Mouse (Mus musculus) limb, embryonic 14.5 days (tissue): ENCODE data around the gene Pbdc1. TPM values are rescaled to one million over a fixed set of nuclear protein-coding genes. Genes with fewer than 3 reads are reported as not detected.
"Not testable (repeated sequence)": the region's sequence is repeated elsewhere in the genome, so short reads cannot be mapped to it uniquely, and the experiment has no call there.

Experiments used
- ATAC-seq: fragments of 200-750 bp; cut with Nextera tagmentation; 2 replicates; pipeline ENCODE4 v1.8.0; 2017; ENCODE audit warnings: low read depth, moderate number of reproducible peaks, moderate TSS enrichment; ENCODE audit not compliant: low FRiP score
- DNase-seq: peaks from one replicate; pipeline ENCODE4 v3.0.0-alpha.2; 2015; ENCODE audit warnings: low spot score
- H3K27ac ChIP-seq: fragments of 300-500 bp; sonication (generic); replicated peaks from 2 replicates; pipeline ENCODE4 v1.5.1; 2014; ENCODE audit warnings: low read depth, mild to moderate bottlenecking, low read length, moderate library complexity, mixed read lengths
- H3K27me3 ChIP-seq: fragments of 300-500 bp; sonication (generic); 2 replicates; pipeline ENCODE4 v1.6.1; 2014; ENCODE audit warnings: low read length, mixed read lengths; ENCODE audit not compliant: control insufficient read depth, insufficient read depth
- H3K36me3 ChIP-seq: fragments of 300-500 bp; sonication (generic); 2 replicates; pipeline ENCODE4 v1.6.1; 2014; ENCODE audit warnings: mild to moderate bottlenecking, low read length, moderate library complexity, mixed read lengths; ENCODE audit not compliant: control insufficient read depth, insufficient read depth
- H3K4me1 ChIP-seq: fragments of 300-500 bp; sonication (generic); 2 replicates; pipeline ENCODE4 v1.6.1; 2014; ENCODE audit warnings: antibody characterized with exemption, low read length, mixed read lengths; ENCODE audit not compliant: control insufficient read depth, insufficient read depth
- H3K4me2 ChIP-seq: fragments of 300-500 bp; sonication (generic); replicated peaks from 2 replicates; pipeline ENCODE4 v1.6.1; 2014; ENCODE audit warnings: low read depth, mild to moderate bottlenecking, low read length, moderate library complexity; ENCODE audit not compliant: severe bottlenecking
- H3K4me3 ChIP-seq: fragments of 300-500 bp; sonication (generic); replicated peaks from 2 replicates; pipeline ENCODE4 v1.5.1; 2014; ENCODE audit warnings: low read length
- H3K9ac ChIP-seq: fragments of 300-500 bp; sonication (generic); 2 replicates; pipeline ENCODE4 v1.6.1; 2014; ENCODE audit warnings: mild to moderate bottlenecking, low read depth, low read length, moderate library complexity; ENCODE audit not compliant: severe bottlenecking
- H3K9me3 ChIP-seq: fragments of 300-500 bp; sonication (generic); 2 replicates; pipeline ENCODE4 v1.6.1; 2016; ENCODE audit warnings: low read length; ENCODE audit not compliant: control insufficient read depth
- POLR2A ChIP-seq: fragments of 200-500 bp; IDR thresholded peaks from 2 replicates; pipeline ENCODE4 v1.8.0; 2012; ENCODE audit warnings: inconsistent platforms, mild to moderate bottlenecking, moderate library complexity, borderline replicate concordance; ENCODE audit not compliant: insufficient read depth, insufficient read length; ENCODE audit errors: extremely low read depth
- WGBS: fragments of 180-500 bp; shearing (Covaris S2); extraction: QIAGEN DNeasy Blood & Tissue Kit; methylation state at CpG from one replicate; pipeline ENCODE4 v1.1.7; 2014; 5-methylcytosine and 5-hydroxymethylcytosine counted together
- polyA plus RNA-seq, 2 experiments: library from polyadenylated mRNA; depleted of rRNA in 1 of 2; stranded (reverse) in 1 of 2; unstranded in 1 of 2; fragments of >200 nt; fragmentation: Nextera tagmentation in 1 of 2; extraction: Ambion mirVana in 1 of 2; gene quantifications; 2 replicates each; pipeline versions ENCODE4 v1.2.1 to v1.2.3; 2012 to 2014

The Pbdc1 gene
- polyA plus RNA-seq, 2 experiments = 24.1 to 50.7 TPM

DNA sequence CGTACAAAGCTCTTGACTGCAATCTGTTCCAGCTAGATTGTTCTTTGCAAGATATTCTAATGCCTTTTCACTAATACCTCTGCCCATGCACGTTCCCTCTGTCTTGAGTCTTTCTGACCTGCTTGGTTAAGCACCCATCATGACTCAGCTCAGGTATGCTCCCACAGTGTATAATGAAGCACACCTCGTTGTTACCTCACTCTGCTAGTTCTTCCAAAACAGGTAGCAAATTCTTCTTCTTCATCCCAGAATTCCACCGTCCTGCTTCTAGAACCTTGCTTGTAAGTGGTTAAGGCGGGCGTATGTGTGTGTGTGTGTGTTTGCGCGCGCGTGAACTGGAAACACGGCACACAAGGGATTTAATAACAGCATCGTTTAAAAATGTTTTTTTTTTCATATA lies 405 bp upstream of the Pbdc1 start:
- 0 out of 2 replicates have a peak, but pooled peaks have one; percentile 5 for ATAC-seq
- WGBS = 5% methylated on average over 12 of the region's 12 CpGs
- peaks cover 4% of the 10 kb centered on the region; the same call in 1 of the 2 replicates for H3K36me3 ChIP-seq
- no peaks in the 10 kb centered on the region for H3K9me3 ChIP-seq
- peak overlapping the region; percentile 55 for H3K9ac ChIP-seq
- peak overlapping the region; percentile 54 for H3K4me3 ChIP-seq
- H3K4me2 ChIP-seq = peak overlapping the region; percentile 60
- H3K4me1 ChIP-seq = peaks cover 4% of the 10 kb centered on the region; the same call in 1 of the 2 replicates
- no peak overlapping the region for H3K27ac ChIP-seq
- DNase-seq = no peak
- TF ChIP-seq POLR2A = no peak
- no peaks in the 10 kb centered on the region for H3K27me3 ChIP-seq

DNA sequence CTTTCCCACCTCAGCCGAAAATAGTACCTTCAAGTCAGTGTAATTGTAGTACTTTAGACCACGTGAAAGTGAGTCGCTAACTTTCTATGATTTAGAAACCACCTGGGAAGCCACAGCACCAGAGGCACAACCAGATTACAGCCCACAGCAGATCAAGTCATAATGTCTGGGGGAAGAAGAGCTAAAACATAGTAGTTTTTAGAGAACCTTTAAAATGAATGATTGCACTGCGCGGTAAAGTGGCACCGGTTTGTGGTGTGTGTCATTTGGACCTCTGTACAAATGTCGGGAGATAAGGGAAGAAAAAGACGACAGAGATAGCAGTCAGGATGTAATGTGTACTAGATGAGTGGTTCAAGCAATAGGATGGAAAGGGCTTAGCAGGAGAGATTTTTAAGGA lies 540 bp downstream of the Pbdc1 start:
- DNase-seq (no peak), ATAC-seq (no peak)
- Histone ChIP-seq H3K27me3 (no peaks in the 10 kb centered on the region), H3K27ac (no peak overlapping the region), H3K9me3 (no peaks in the 10 kb centered on the region), H3K36me3 (peaks cover 4% of the 10 kb centered on the region; the same call in 1 of the 2 replicates), H3K4me3 (peak overlapping the region; percentile 54), H3K4me1 (peaks cover 4% of the 10 kb centered on the region; the same call in 1 of the 2 replicates), H3K4me2 (peak overlapping the region; percentile 60), H3K9ac (peak overlapping the region; percentile 55)
- WGBS = 9% methylated on average over 8 of the region's 8 CpGs
- no peak for TF ChIP-seq POLR2A

DNA sequence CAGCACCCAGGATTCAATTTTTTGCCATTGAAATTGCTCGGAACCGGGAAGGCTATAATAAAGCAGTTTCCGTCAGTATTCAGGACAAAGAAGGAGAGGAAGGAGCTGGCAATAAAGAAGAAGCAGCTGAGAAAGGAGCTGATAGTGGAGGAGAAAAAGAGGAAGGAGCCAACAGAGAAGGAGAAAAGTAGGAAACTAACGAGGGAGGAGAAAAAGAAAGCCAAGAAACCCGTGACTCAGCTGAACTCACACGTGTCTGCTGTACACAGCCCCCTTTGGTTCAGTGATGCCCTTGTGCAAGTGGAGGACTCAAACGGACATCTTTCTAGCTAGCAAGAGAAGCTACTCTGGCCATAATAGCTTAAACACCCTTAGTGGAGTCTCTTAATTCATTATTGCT lies 3.5 kb downstream of the Pbdc1 start:
- ATAC-seq, H3K27me3 ChIP-seq, DNase-seq, H3K4me3 ChIP-seq, H3K9me3 ChIP-seq, H3K4me2 ChIP-seq, H3K9ac ChIP-seq, H3K4me1 ChIP-seq, H3K27ac ChIP-seq: not testable (repeated sequence)
- WGBS = 85% methylated on average over 7 of the region's 7 CpGs
- peaks cover 12% of the 10 kb centered on the region for H3K36me3 ChIP-seq

DNA sequence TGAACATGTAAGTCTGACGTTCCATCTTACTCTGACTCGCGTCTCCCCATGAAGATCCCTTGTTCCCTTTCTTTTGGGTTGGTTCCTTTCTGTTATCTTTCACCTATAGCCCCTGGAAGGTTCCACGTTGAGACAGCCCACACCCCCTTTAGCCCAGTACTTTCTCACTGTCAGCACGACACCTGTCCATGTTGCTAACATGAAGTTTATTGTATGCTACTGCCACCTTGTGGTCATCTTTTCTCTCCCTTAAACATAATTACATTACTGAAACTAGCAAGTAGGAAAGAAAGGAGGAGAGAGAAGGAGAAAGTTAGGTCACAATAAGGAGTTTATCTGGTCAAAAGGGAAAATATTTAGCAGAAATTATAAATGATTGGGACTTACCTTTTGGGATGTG lies 24.6 kb downstream of the Pbdc1 start:
- ATAC-seq (no peak), DNase-seq (peak; percentile 43)
- no peak overlapping the region for H3K4me3 ChIP-seq
- no peaks in the 10 kb centered on the region for H3K4me1 ChIP-seq
- no peak overlapping the region for H3K4me2 ChIP-seq
- 38% methylated on average over 5 of the region's 5 CpGs for WGBS
- no peak overlapping the region for H3K9ac ChIP-seq
- TF ChIP-seq POLR2A = no peak
- H3K27ac ChIP-seq = no peak overlapping the region
- no peaks in the 10 kb centered on the region for H3K36me3 ChIP-seq
- no peaks in the 10 kb centered on the region for H3K9me3 ChIP-seq
- no peaks in the 10 kb centered on the region for H3K27me3 ChIP-seq

DNA sequence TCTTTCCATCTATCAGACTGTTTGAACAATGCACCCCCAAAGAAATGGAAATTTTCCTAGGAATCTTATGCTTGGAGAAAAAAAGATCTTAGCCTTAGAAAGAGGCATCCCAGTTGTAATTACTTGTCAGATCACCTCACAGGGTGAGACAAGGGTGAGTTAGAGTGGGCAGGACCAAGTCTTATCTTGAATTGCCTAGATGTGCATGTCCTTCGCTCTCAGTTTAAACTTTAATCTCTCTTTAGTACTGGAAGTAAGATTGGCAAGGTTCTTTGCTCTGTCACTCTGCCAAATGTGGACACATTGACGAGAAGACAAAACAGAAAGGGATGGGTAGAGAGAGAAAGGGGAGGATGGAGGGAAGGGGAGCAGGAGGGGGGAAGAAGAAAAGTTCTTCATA lies 35.4 kb downstream of the Pbdc1 start:
- no peaks in the 10 kb centered on the region for H3K4me1 ChIP-seq
- no peak for ATAC-seq
- H3K36me3 ChIP-seq = no peaks in the 10 kb centered on the region
- no peak overlapping the region for H3K4me2 ChIP-seq
- no peak overlapping the region for H3K9ac ChIP-seq
- H3K27ac ChIP-seq = no peak overlapping the region
- H3K27me3 ChIP-seq = no peaks in the 10 kb centered on the region
- no peak for TF ChIP-seq POLR2A
- H3K4me3 ChIP-seq = no peak overlapping the region
- 80% methylated on average over 2 of the region's 2 CpGs for WGBS
- no peak for DNase-seq
- H3K9me3 ChIP-seq = no peaks in the 10 kb centered on the region
